Comparison of ENCODE assay signal across 8 mouse cellular contexts in the genomic region with DNA sequence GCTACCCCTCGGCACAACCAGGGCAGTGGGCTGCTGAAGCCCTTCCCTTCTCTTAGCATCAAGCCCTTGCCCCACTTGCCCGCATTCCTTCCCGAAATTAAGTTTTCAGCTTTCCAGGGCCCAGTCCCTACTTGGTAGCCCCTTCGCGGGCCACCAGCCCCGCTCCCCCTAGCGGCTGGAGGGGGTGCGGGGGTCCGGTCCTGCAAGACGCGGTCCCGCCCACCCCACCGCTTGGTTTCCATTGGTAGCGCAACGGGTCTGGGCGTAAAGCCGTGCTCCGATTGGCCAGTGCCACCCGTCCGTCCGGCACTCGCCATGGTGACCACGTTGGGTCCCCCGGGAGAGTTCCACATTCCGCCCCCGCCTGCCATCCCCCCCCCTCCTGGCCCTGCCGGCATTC. TPM values are rescaled to one million over a fixed set of nuclear protein-coding genes. Genes with fewer than 3 reads are reported as not detected.
DNase-seq lines count a peak whose midpoint lies in the region; ATAC-seq and TF ChIP-seq lines count a peak whose summit lies in the region.

No protein-coding gene starts in this region.

- H3K4me1 ChIP-seq in embryonic facial prominence, embryonic 14.5 days (ENCODE audit: control insufficient read depth, insufficient read depth, low read length), result peaks cover 47% of the 10 kb centered on the region
- H3K4me1 ChIP-seq in heart, embryonic 11.5 days (ENCODE audit: control insufficient read depth, insufficient read depth, low read length), result peaks cover 53% of the 10 kb centered on the region
- peaks cover 49% of the 10 kb centered on the region for H3K4me1 ChIP-seq in kidney, embryonic 15.5 days
- H3K4me1 ChIP-seq in liver, embryonic 12.5 days, result peaks cover 83% of the 10 kb centered on the region
- peaks cover 40% of the 10 kb centered on the region for H3K4me1 ChIP-seq in stomach, embryonic 15.5 days

- no peaks in the 10 kb centered on the region for H3K27me3 ChIP-seq in C2C12 (ENCODE audit: control insufficient read depth, insufficient read depth, insufficient read length)
- H3K27me3 ChIP-seq in embryonic facial prominence, embryonic 14.5 days (replicated peaks; ENCODE audit: control insufficient read depth, insufficient read depth, low read length), result no peaks in the 10 kb centered on the region
- H3K27me3 ChIP-seq in heart, embryonic 11.5 days (ENCODE audit: control insufficient read depth, insufficient read depth, low read length), result peaks cover 9% of the 10 kb centered on the region
- H3K27me3 ChIP-seq in kidney, embryonic 15.5 days, result peaks cover 21% of the 10 kb centered on the region
- peaks cover 30% of the 10 kb centered on the region for H3K27me3 ChIP-seq in liver, embryonic 12.5 days (replicated peaks)
- no peaks in the 10 kb centered on the region for H3K27me3 ChIP-seq in stomach, embryonic 15.5 days (replicated peaks)

- peak overlapping the region; percentile 60 for H3K4me3 ChIP-seq in C2C12 (ENCODE audit: insufficient read depth, poor library complexity, severe bottlenecking)
- H3K4me3 ChIP-seq in embryonic facial prominence, embryonic 14.5 days (ENCODE audit: low read depth, low read length), result peak overlapping the region; percentile 85
- peak overlapping the region; percentile 91 for H3K4me3 ChIP-seq in heart, embryonic 11.5 days (ENCODE audit: low read depth, low read length)
- H3K4me3 ChIP-seq in kidney, embryonic 15.5 days (replicated peaks), result peak overlapping the region; percentile 70
- H3K4me3 ChIP-seq in liver, embryonic 12.5 days, result peak overlapping the region; percentile 75
- peak overlapping the region; percentile 82 for H3K4me3 ChIP-seq in stomach, embryonic 15.5 days (replicated peaks)

- 0% methylated on average over 21 of the region's 27 CpGs for WGBS in embryonic facial prominence, embryonic 14.5 days
- WGBS in heart, embryonic 11.5 days (ENCODE audit: insufficient replicate concordance), result under 1% methylated on average over 26 of the region's 27 CpGs
- WGBS in kidney, embryonic 15.5 days, result 0% methylated on average over 27 of the region's 27 CpGs
- under 1% methylated on average over 27 of the region's 27 CpGs for WGBS in liver, embryonic 12.5 days (ENCODE audit: insufficient replicate concordance)
- WGBS in stomach, embryonic 15.5 days, result 0% methylated on average over 27 of the region's 27 CpGs

- peaks cover 11% of the 10 kb centered on the region for H3K36me3 ChIP-seq in C2C12 (ENCODE audit: control insufficient read depth, insufficient read depth)
- H3K36me3 ChIP-seq in embryonic facial prominence, embryonic 14.5 days (ENCODE audit: control insufficient read depth, insufficient read depth, low read length), result peaks cover 12% of the 10 kb centered on the region
- H3K36me3 ChIP-seq in heart, embryonic 11.5 days (ENCODE audit: control insufficient read depth, insufficient read depth, low read length), result peaks cover 6% of the 10 kb centered on the region; the same call in 1 of the 2 replicates
- H3K36me3 ChIP-seq in kidney, embryonic 15.5 days, result peaks cover 8% of the 10 kb centered on the region; the same call in 1 of the 2 replicates
- peaks cover 7% of the 10 kb centered on the region; the same call in 1 of the 2 replicates for H3K36me3 ChIP-seq in liver, embryonic 12.5 days
- H3K36me3 ChIP-seq in stomach, embryonic 15.5 days, result no peaks in the 10 kb centered on the region

- H3K79me3 ChIP-seq in C2C12 (ENCODE audit: low read depth), result peaks cover 15% of the 10 kb centered on the region

- H3ac ChIP-seq in C2C12 (ENCODE audit: control insufficient read depth, insufficient read length, low read depth), result peak overlapping the region; percentile 91

- no peaks in the 10 kb centered on the region for H3K9me3 ChIP-seq in embryonic facial prominence, embryonic 14.5 days (ENCODE audit: control insufficient read depth, low read length)
- no peaks in the 10 kb centered on the region for H3K9me3 ChIP-seq in heart, embryonic 11.5 days (replicated peaks; ENCODE audit: control insufficient read depth, low read length)
- H3K9me3 ChIP-seq in kidney, embryonic 15.5 days (replicated peaks), result no peaks in the 10 kb centered on the region
- no peaks in the 10 kb centered on the region for H3K9me3 ChIP-seq in liver, embryonic 12.5 days (replicated peaks)
- H3K9me3 ChIP-seq in stomach, embryonic 15.5 days, result no peaks in the 10 kb centered on the region

- TF ChIP-seq CTCF in C2C12 (IDR thresholded peaks at IDR 0.05; ENCODE audit: control insufficient read depth, insufficient read depth, insufficient read length), result peak; percentile 74

- peaks cover 37% of the 10 kb centered on the region for H3K79me2 ChIP-seq in C2C12 (ENCODE audit: control insufficient read depth, insufficient read depth)

- peak; percentile 82 to 90 for DNase-seq in adrenal gland, postnatal 4 days (ENCODE audit: low spot score in 2 of 2)
- DNase-seq in embryonic facial prominence, embryonic 14.5 days (ENCODE audit: low spot score), result peak; percentile 99
- peak; percentile 87 to 88 for DNase-seq in natural killer cell, adult 2 months (ENCODE audit: low spot score in 2 of 2)

- peak overlapping the region; percentile 74 for H3K4me2 ChIP-seq in embryonic facial prominence, embryonic 14.5 days (ENCODE audit: low read depth, low read length)
- peak overlapping the region; percentile 87 for H3K4me2 ChIP-seq in heart, embryonic 11.5 days
- H3K4me2 ChIP-seq in kidney, embryonic 15.5 days, result peak overlapping the region; percentile 89
- H3K4me2 ChIP-seq in liver, embryonic 12.5 days, result peak overlapping the region; percentile 97
- H3K4me2 ChIP-seq in stomach, embryonic 15.5 days, result peak overlapping the region; percentile 81

- H3K27ac ChIP-seq in embryonic facial prominence, embryonic 14.5 days (replicated peaks; ENCODE audit: low read depth, low read length), result peak overlapping the region; percentile 90
- peak overlapping the region; percentile 81; the same call in 1 of the 2 replicates for H3K27ac ChIP-seq in heart, embryonic 11.5 days (ENCODE audit: low read depth, low read length)
- H3K27ac ChIP-seq in kidney, embryonic 15.5 days, result peak overlapping the region; percentile 81
- H3K27ac ChIP-seq in liver, embryonic 12.5 days, result peak overlapping the region; percentile 69
- peak overlapping the region; percentile 85 for H3K27ac ChIP-seq in stomach, embryonic 15.5 days

- ATAC-seq in embryonic facial prominence, embryonic 14.5 days (ENCODE audit: low read depth), result peak; percentile 95
- peak; percentile 92 for ATAC-seq in heart, embryonic 11.5 days (replicated peaks; ENCODE audit: insufficient number of reproducible peaks, low FRiP score, low TSS enrichment)
- peak; percentile 96 for ATAC-seq in kidney, embryonic 15.5 days (replicated peaks; ENCODE audit: low FRiP score)
- peak; percentile 85 for ATAC-seq in liver, embryonic 12.5 days
- peak; percentile 93 for ATAC-seq in stomach, embryonic 15.5 days (ENCODE audit: insufficient read depth, low FRiP score, low read depth)

- peak overlapping the region; percentile 93 for H3K9ac ChIP-seq in embryonic facial prominence, embryonic 14.5 days (ENCODE audit: low read depth, low read length)
- peak overlapping the region; percentile 92 for H3K9ac ChIP-seq in heart, embryonic 11.5 days (ENCODE audit: low read depth, low read length)
- H3K9ac ChIP-seq in kidney, embryonic 15.5 days, result peak overlapping the region; percentile 70
- peak overlapping the region; percentile 79 for H3K9ac ChIP-seq in liver, embryonic 12.5 days
- H3K9ac ChIP-seq in stomach, embryonic 15.5 days, result peak overlapping the region; percentile 66

TF ChIP-seq in C2C12, 6 proteins besides CTCF, POLR2A, EP300 and RAD21 (continues in another document):
- TF ChIP-seq MYOD1 (IDR thresholded peaks at IDR 0.05; ENCODE audit: control insufficient read depth, insufficient read length, low read depth) (no peak), MAX (IDR thresholded peaks at IDR 0.05) (no peak)

RNA-seq across cellular contexts. Expression of a gene that starts 0.5 kb away (rescaled TPM):
- polyA plus RNA-seq in C2C12 (2012; fragmentation: generic; extraction: Trizol), result 28.1 TPM
- 10 to 100 TPM; 13.3 to 14.0 TPM for total RNA-seq in adrenal gland, postnatal 4 days (2021)
- polyA plus RNA-seq in embryonic facial prominence, embryonic 14.5 days (2014; fragmentation: Nextera tagmentation; extraction: Ambion mirVana), result 38.5 and 49.5 TPM in 2 replicates
- 22.8 and 24.8 TPM in 2 replicates for polyA plus RNA-seq in heart, embryonic 11.5 days (2014; fragmentation: Nextera tagmentation; extraction: Ambion mirVana)
- polyA plus RNA-seq in kidney, embryonic 15.5 days (2015; fragmentation: Nextera tagmentation; extraction: Ambion mirVana), result 21.6 and 24.1 TPM in 2 replicates
- polyA plus RNA-seq in liver, embryonic 12.5 days (2016; fragmentation: Nextera tagmentation; extraction: Ambion mirVana), result 9.1 and 10.0 TPM in 2 replicates
- polyA plus RNA-seq in stomach, embryonic 15.5 days (2015; fragmentation: Nextera tagmentation; extraction: Ambion mirVana), result 25.8 and 26.5 TPM in 2 replicates

RNA-seq across cellular contexts. Expression of a gene that starts 6.1 kb away (rescaled TPM):
- polyA plus RNA-seq in C2C12 (2012; fragmentation: generic; extraction: Trizol), result 0.18 TPM
- total RNA-seq in adrenal gland, postnatal 4 days (2021), result under 1 TPM; 0.28 to 0.42 TPM
- 0.21 TPM in 2 replicates for polyA plus RNA-seq in embryonic facial prominence, embryonic 14.5 days (2014; fragmentation: Nextera tagmentation; extraction: Ambion mirVana)
- 0.10 and 0.47 TPM in 2 replicates for polyA plus RNA-seq in heart, embryonic 11.5 days (2014; fragmentation: Nextera tagmentation; extraction: Ambion mirVana)
- polyA plus RNA-seq in kidney, embryonic 15.5 days (2015; fragmentation: Nextera tagmentation; extraction: Ambion mirVana), result 0.05 and 0.13 TPM in 2 replicates
- polyA plus RNA-seq in liver, embryonic 12.5 days (2016; fragmentation: Nextera tagmentation; extraction: Ambion mirVana), result 0.90 and 0.91 TPM in 2 replicates
- 0.59 and 0.65 TPM in 2 replicates for polyA plus RNA-seq in stomach, embryonic 15.5 days (2015; fragmentation: Nextera tagmentation; extraction: Ambion mirVana)

RNA-seq across cellular contexts. Expression of a gene that starts 41.2 kb away (rescaled TPM):
- polyA plus RNA-seq in C2C12 (2012; fragmentation: generic; extraction: Trizol), result 6.7 TPM
- 10 to 100 TPM; 21.5 to 24.9 TPM for total RNA-seq in adrenal gland, postnatal 4 days (2021)
- 30.6 and 31.6 TPM in 2 replicates for polyA plus RNA-seq in embryonic facial prominence, embryonic 14.5 days (2014; fragmentation: Nextera tagmentation; extraction: Ambion mirVana)
- polyA plus RNA-seq in heart, embryonic 11.5 days (2014; fragmentation: Nextera tagmentation; extraction: Ambion mirVana), result 46.2 and 57.7 TPM in 2 replicates
- 27.0 and 32.8 TPM in 2 replicates for polyA plus RNA-seq in kidney, embryonic 15.5 days (2015; fragmentation: Nextera tagmentation; extraction: Ambion mirVana)
- 13.8 and 14.6 TPM in 2 replicates for polyA plus RNA-seq in liver, embryonic 12.5 days (2016; fragmentation: Nextera tagmentation; extraction: Ambion mirVana)
- 26.9 and 29.8 TPM in 2 replicates for polyA plus RNA-seq in stomach, embryonic 15.5 days (2015; fragmentation: Nextera tagmentation; extraction: Ambion mirVana)

RNA-seq across cellular contexts. Expression of a gene that starts 57.2 kb away (rescaled TPM):
- 2.8 TPM for polyA plus RNA-seq in C2C12 (2012; fragmentation: generic; extraction: Trizol)
- 10 to 100 TPM; 38.3 to 62.3 TPM for total RNA-seq in adrenal gland, postnatal 4 days (2021)
- polyA plus RNA-seq in embryonic facial prominence, embryonic 14.5 days (2014; fragmentation: Nextera tagmentation; extraction: Ambion mirVana), result 16.3 and 18.8 TPM in 2 replicates
- 6.4 and 7.5 TPM in 2 replicates for polyA plus RNA-seq in heart, embryonic 11.5 days (2014; fragmentation: Nextera tagmentation; extraction: Ambion mirVana)
- polyA plus RNA-seq in kidney, embryonic 15.5 days (2015; fragmentation: Nextera tagmentation; extraction: Ambion mirVana), result 41.7 and 44.8 TPM in 2 replicates
- 78.5 and 80.9 TPM in 2 replicates for polyA plus RNA-seq in liver, embryonic 12.5 days (2016; fragmentation: Nextera tagmentation; extraction: Ambion mirVana)
- polyA plus RNA-seq in stomach, embryonic 15.5 days (2015; fragmentation: Nextera tagmentation; extraction: Ambion mirVana), result 42.7 and 47.9 TPM in 2 replicates

Comparison
In these comparisons a context has a peak if more than half of its experiments do, and no peak if none do; other contexts are left out.
1. Peak in every context shown above with its lines: DNase-seq, ATAC-seq, H3K4me3 ChIP-seq and H3K27ac ChIP-seq.